Comparison of ENCODE assay signal across 11 mouse cellular contexts in genomic region chr11:45794361-45794981, GRCm38 (mm10). TPM values are rescaled to one million over a fixed set of nuclear protein-coding genes. Genes with fewer than 3 reads are reported as not detected.
DNase-seq lines count a peak whose midpoint lies in the region; ATAC-seq and TF ChIP-seq lines count a peak whose summit lies in the region.
"Had no signal": no experiment of that assay in that cellular context is flagged by ENCODE, and none has a peak within 500 bp of the region (broad histone marks: within the 10 kb centered on the region; RNA-seq: fewer than 3 reads in every experiment).

No protein-coding gene starts in this region.

- intact Hi-C loops in heart, postnatal 14 days (cut with DNase I), result loop anchor here (10.0 kb wide), 1 partner anchor 1210 kb away; no protein-coding TSS in a partner anchor

- peak; percentile 54 for DNase-seq in A20 (ENCODE audit: low read depth, low spot score)
- no peak for DNase-seq in brain, embryonic 14.5 days (ENCODE audit: low read depth)
- DNase-seq in heart, postnatal 14 days, result no peak
- no peak for DNase-seq in adrenal gland, postnatal 25 days
- DNase-seq: adrenal gland, postnatal 10 days; right cerebral cortex, postnatal 4 days had no signal

- no peaks in the 10 kb centered on the region for H3K9me3 ChIP-seq in forebrain, embryonic 12.5 days
- H3K9me3 ChIP-seq: liver, embryonic 15.5 days had no signal

- TF ChIP-seq CTCF in brain, embryonic 14.5 days (IDR thresholded peaks at IDR 0.05; ENCODE audit: borderline replicate concordance, extremely low read depth, insufficient read depth, insufficient read length), result peak; percentile 20; the same call in 1 of the 2 replicates

- no peak for TF ChIP-seq POLR2A in brain, embryonic 14.5 days (IDR thresholded peaks at IDR 0.05; ENCODE audit: borderline replicate concordance, extremely low read depth, insufficient read depth, insufficient read length, poor library complexity, severe bottlenecking)

- ATAC-seq in CD4-positive, CD25-positive, alpha-beta regulatory T cell, adult 4 months, result peak; percentile 88
- peak; percentile 42 for ATAC-seq in megakaryocyte progenitor cell, adult 5-6 weeks (replicated peaks; ENCODE audit: poor library complexity)
- ATAC-seq in forebrain, embryonic 12.5 days (ENCODE audit: low FRiP score), result no peak
- ATAC-seq: hindbrain, embryonic 16.5 days had no signal

- no peak overlapping the region for H3K4me2 ChIP-seq in forebrain, embryonic 12.5 days
- H3K4me2 ChIP-seq: liver, embryonic 15.5 days had no signal

- H3K36me3 ChIP-seq in forebrain, embryonic 12.5 days (replicated peaks), result no peaks in the 10 kb centered on the region
- H3K36me3 ChIP-seq: liver, embryonic 15.5 days had no signal

- no peak overlapping the region for H3K9ac ChIP-seq in forebrain, embryonic 12.5 days
- H3K9ac ChIP-seq: liver, embryonic 15.5 days had no signal

- no peak overlapping the region for H3K27ac ChIP-seq in forebrain, embryonic 12.5 days

- H3K4me1 ChIP-seq in forebrain, embryonic 12.5 days, result peaks cover 18% of the 10 kb centered on the region

- no peak overlapping the region for H3K4me3 ChIP-seq in forebrain, embryonic 12.5 days (replicated peaks)
- H3K4me3 ChIP-seq: liver, embryonic 15.5 days had no signal

- H3K27me3 ChIP-seq in forebrain, embryonic 12.5 days, result 0 out of 2 replicates have a peak, but pooled peaks cover 6% of the 10 kb centered on the region
- H3K27me3 ChIP-seq: liver, embryonic 15.5 days had no signal

- WGBS in forebrain, embryonic 12.5 days, result 81% methylated on average over 5 of the region's 5 CpGs

RNA-seq across cellular contexts. Expression of gene Clint1, which starts 57.4 kb away (rescaled TPM):
- polyA plus RNA-seq in CD4-positive, CD25-positive, alpha-beta regulatory T cell, adult 4 months (2017; shearing (Covaris generic)), result 10 to 100 TPM; 29.1 to 44.1 TPM
- 53.5 and 59.4 TPM in 2 replicates for polyA plus RNA-seq in brain, embryonic 14.5 days (2012; rRNA removed)
- total RNA-seq in megakaryocyte progenitor cell, adult 5-6 weeks (2015), result 130 and 133 TPM in 2 replicates
- 133 and 160 TPM in 2 replicates for total RNA-seq in megakaryocyte progenitor cell, adult 5-6 weeks (2017)
- 76.0 and 77.9 TPM in 2 replicates for polyA plus RNA-seq in forebrain, embryonic 12.5 days (2016; fragmentation: Nextera tagmentation; extraction: Ambion mirVana)
- total RNA-seq in heart, postnatal 14 days (2021), result 10 to 100 TPM; 37.4 to 38.2 TPM
- 77.7 and 83.5 TPM in 2 replicates for total RNA-seq in adrenal gland, postnatal 25 days (2021)
